Comparison of ENCODE assay signal across 8 mouse cellular contexts in genomic region chr5:96911550-96912253, GRCm38 (mm10).
DNase-seq lines count a peak whose midpoint lies in the region; ATAC-seq and TF ChIP-seq lines count a peak whose summit lies in the region.

No protein-coding gene starts in this region.

- H3K79me2 ChIP-seq in CH12.LX (replicated peaks; ENCODE audit: control insufficient read depth, extremely low read depth, insufficient read depth, poor library complexity, severe bottlenecking) = no peaks in the 10 kb centered on the region

- H3K27me3 ChIP-seq in CH12.LX (replicated peaks) = no peaks in the 10 kb centered on the region
- H3K27me3 ChIP-seq in embryonic facial prominence, embryonic 14.5 days (replicated peaks; ENCODE audit: control insufficient read depth, insufficient read depth, low read length) = no peaks in the 10 kb centered on the region
- no peaks in the 10 kb centered on the region for H3K27me3 ChIP-seq in stomach, embryonic 15.5 days (replicated peaks)

- TF ChIP-seq RAD21 in CH12.LX (IDR thresholded peaks at IDR 0.05; ENCODE audit: low read depth, low read length) = no peak

- H3K9me3 ChIP-seq in CH12.LX (replicated peaks; ENCODE audit: low read length) = no peaks in the 10 kb centered on the region
- no peaks in the 10 kb centered on the region for H3K9me3 ChIP-seq in embryonic facial prominence, embryonic 14.5 days (ENCODE audit: control insufficient read depth, low read length)
- no peaks in the 10 kb centered on the region for H3K9me3 ChIP-seq in stomach, embryonic 15.5 days

- peak overlapping the region; percentile 48 for H3K4me2 ChIP-seq in CH12.LX (ENCODE audit: insufficient read depth, low read depth, poor library complexity, severe bottlenecking)
- 0 out of 2 replicates have a peak overlapping the region, but pooled peaks have one; percentile 19 for H3K4me2 ChIP-seq in embryonic facial prominence, embryonic 14.5 days (ENCODE audit: low read depth, low read length)
- H3K4me2 ChIP-seq in stomach, embryonic 15.5 days = peak overlapping the region; percentile 41

- H3K9ac ChIP-seq in CH12.LX (ENCODE audit: insufficient read depth, low read depth) = peak overlapping the region; percentile 54
- no peak overlapping the region for H3K9ac ChIP-seq in embryonic facial prominence, embryonic 14.5 days (ENCODE audit: low read depth, low read length)
- no peak overlapping the region for H3K9ac ChIP-seq in stomach, embryonic 15.5 days

- H3K4me1 ChIP-seq in CH12.LX (ENCODE audit: control insufficient read depth in 1 of 2, insufficient read depth in 2 of 2) = peaks cover 17 to 39% of the 10 kb centered on the region in 2 experiments
- no peaks in the 10 kb centered on the region for H3K4me1 ChIP-seq in embryonic facial prominence, embryonic 14.5 days (ENCODE audit: control insufficient read depth, insufficient read depth, low read length)
- no peaks in the 10 kb centered on the region for H3K4me1 ChIP-seq in stomach, embryonic 15.5 days

- ATAC-seq in embryonic facial prominence, embryonic 14.5 days (ENCODE audit: low read depth) = 0 out of 2 replicates have a peak, but pooled peaks have one; percentile 44
- peak; percentile 79 for ATAC-seq in megakaryocyte progenitor cell, adult 5-6 weeks (replicated peaks; ENCODE audit: poor library complexity)
- peak; percentile 80; the same call in 1 of the 2 replicates for ATAC-seq in stomach, embryonic 15.5 days (ENCODE audit: insufficient read depth, low FRiP score, low read depth)

- TF ChIP-seq EP300 in CH12.LX (IDR thresholded peaks at IDR 0.05; ENCODE audit: low read length) = no peak

- no peak for TF ChIP-seq CTCF in CH12.LX (conservative IDR thresholded peaks at IDR 0.05 in 1 of 2, IDR thresholded peaks at IDR 0.05 in 1 of 2; ENCODE audit: low read depth in 2 of 2, low read length in 2 of 2)

- 53% methylated on average over 13 of the region's 13 CpGs for WGBS in embryonic facial prominence, embryonic 14.5 days
- 37% methylated on average over 13 of the region's 13 CpGs for WGBS in stomach, embryonic 15.5 days

- peak; percentile 43; the same call in 1 of the 2 replicates for TF ChIP-seq POLR2A in CH12.LX (IDR thresholded peaks at IDR 0.05; ENCODE audit: low read depth, low read length)

- H3K27ac ChIP-seq in CH12.LX (ENCODE audit: insufficient read depth, low read depth) = peak overlapping the region; percentile 38; the same call in 1 of the 2 replicates
- peak overlapping the region; percentile 55; the same call in 1 of the 2 replicates for H3K27ac ChIP-seq in embryonic facial prominence, embryonic 14.5 days (replicated peaks; ENCODE audit: low read depth, low read length)
- H3K27ac ChIP-seq in stomach, embryonic 15.5 days = peak overlapping the region; percentile 33

- intact Hi-C loops in heart, postnatal 25 days (cut with DNase I) = loop anchor here (5.0 kb wide), 1 partner anchor 119 kb away; the partner anchor contains the start of gene Anxa3
- intact Hi-C loops in left cerebral cortex, postnatal 36 days (cut with DNase I) = no loop called here

- peak overlapping the region in 1 of 3 experiments; percentile 37 for H3K4me3 ChIP-seq in CH12.LX (replicated peaks in 1 of 3; ENCODE audit: low read depth in 2 of 3, low read length in 2 of 3, poor library complexity in 1 of 3)
- no peak overlapping the region for H3K4me3 ChIP-seq in embryonic facial prominence, embryonic 14.5 days (ENCODE audit: low read depth, low read length)
- no peak overlapping the region for H3K4me3 ChIP-seq in stomach, embryonic 15.5 days (replicated peaks)

- in situ Hi-C loops in CH12.LX (cut with MboI; ENCODE audit: low pct_ligation_motif_present, low pct_unique_long_range_greater_than_20kb, low sequenced_read_pairs) = loop anchor here (10.0 kb wide), 1 partner anchor 143 kb away; no protein-coding TSS in a partner anchor

- dilution Hi-C loops in CH12.LX (cut with MboI; ENCODE audit: extremely low pct_ligation_motif_present, extremely low pct_unique_long_range_greater_than_20kb, low sequenced_read_pairs) = no loop called here

- DNase-seq in cerebellum, adult 9-11 months = peak; percentile 7
- no peak for DNase-seq in cerebellum, adult 8-10 months
- DNase-seq in CH12.LX (ENCODE audit: extremely low read depth) = no peak
- peak; percentile 65 for DNase-seq in embryonic facial prominence, embryonic 14.5 days (ENCODE audit: low spot score)
- DNase-seq in heart, postnatal 25 days (ENCODE audit: low spot score) = peak; percentile 69
- DNase-seq in left cerebral cortex, postnatal 36 days (ENCODE audit: low spot score in 2 of 2) = peak; percentile 22 to 26

- no peaks in the 10 kb centered on the region for H3K36me3 ChIP-seq in CH12.LX (replicated peaks in 1 of 2; ENCODE audit: control insufficient read depth in 1 of 2, insufficient read depth in 1 of 2, low read length in 1 of 2)
- no peaks in the 10 kb centered on the region for H3K36me3 ChIP-seq in embryonic facial prominence, embryonic 14.5 days (ENCODE audit: control insufficient read depth, insufficient read depth, low read length)
- no peaks in the 10 kb centered on the region for H3K36me3 ChIP-seq in stomach, embryonic 15.5 days

TF ChIP-seq in CH12.LX, 34 proteins besides CTCF, POLR2A, EP300 and RAD21:
- TF ChIP-seq KAT2A (IDR thresholded peaks at IDR 0.05; ENCODE audit: insufficient replicate concordance, low read length) (no peak), RCOR1 (conservative IDR thresholded peaks at IDR 0.05; ENCODE audit: low read depth, low read length) (0 out of 2 replicates have a peak, but pooled peaks have one; percentile 45), MYC (IDR thresholded peaks at IDR 0.05; ENCODE audit: low read depth, low read length) (peak; percentile 50; the same call in 1 of the 2 replicates), IRF4 (IDR thresholded peaks at IDR 0.05; ENCODE audit: low read depth, low read length) (peak; percentile 46; the same call in 1 of the 2 replicates), SIN3A (IDR thresholded peaks at IDR 0.05; ENCODE audit: low read length) (no peak), MAX (IDR thresholded peaks at IDR 0.05; ENCODE audit: low read length) (0 out of 2 replicates have a peak, but pooled peaks have one; percentile 18), BHLHE40 (IDR thresholded peaks at IDR 0.05; ENCODE audit: low read depth, low read length) (no peak), ELF1 (IDR thresholded peaks at IDR 0.05; ENCODE audit: low read depth, low read length) (peak; percentile 42; the same call in 1 of the 2 replicates), ETS1 (conservative IDR thresholded peaks at IDR 0.05; ENCODE audit: low read depth, low read length) (no peak; the same call in 1 of the 2 replicates), TCF12 (IDR thresholded peaks at IDR 0.05; ENCODE audit: low read depth, low read length) (0 out of 2 replicates have a peak, but pooled peaks have one; percentile 19)
TF ChIP-seq in CH12.LX: peak in this region for 6.

Comparison
In these comparisons a context has a peak if more than half of its experiments do, and no peak if none do; other contexts are left out.
1. DNase-seq: peak in cerebellum, adult 9-11 months (single experiment), embryonic facial prominence, embryonic 14.5 days (single experiment), heart, postnatal 25 days (single experiment) and left cerebral cortex, postnatal 36 days (2 of 2); none in cerebellum, adult 8-10 months (single experiment) and CH12.LX (single experiment).
2. Peak in every context shown above with its lines, with median percentiles within 50 percentile points of each other: H3K27ac ChIP-seq, H3K4me2 ChIP-seq and ATAC-seq.